Mouse (Mus musculus) heart, embryonic 11.5 days (tissue): ENCODE data around the gene Pfdn5. TPM values are rescaled to one million over a fixed set of nuclear protein-coding genes. Genes with fewer than 3 reads are reported as not detected.

Experiments used
- ATAC-seq: fragments of 200-750 bp; cut with Nextera tagmentation; replicated peaks from 2 replicates; pipeline ENCODE4 v1.8.0; 2017; ENCODE audit warnings: moderate library complexity; ENCODE audit not compliant: insufficient number of reproducible peaks, low FRiP score, low TSS enrichment
- H3K27ac ChIP-seq: fragments of 300-500 bp; sonication (generic); 2 replicates; pipeline ENCODE4 v1.5.1; 2014; ENCODE audit warnings: mild to moderate bottlenecking, low read depth, low read length
- H3K27me3 ChIP-seq: fragments of 300-500 bp; sonication (generic); 2 replicates; pipeline ENCODE4 v1.6.1; 2014; ENCODE audit warnings: mild to moderate bottlenecking, low read length, mixed read lengths; ENCODE audit not compliant: control insufficient read depth, insufficient read depth
- H3K36me3 ChIP-seq: fragments of 300-500 bp; sonication (generic); 2 replicates; pipeline ENCODE4 v1.6.1; 2014; ENCODE audit warnings: mild to moderate bottlenecking, low read length, moderate library complexity, mixed read lengths; ENCODE audit not compliant: control insufficient read depth, insufficient read depth
- H3K4me1 ChIP-seq: fragments of 300-500 bp; sonication (generic); 2 replicates; pipeline ENCODE4 v1.6.1; 2014; ENCODE audit warnings: low read length; ENCODE audit not compliant: control insufficient read depth, insufficient read depth
- H3K4me2 ChIP-seq: fragments of 300-500 bp; sonication (generic); 2 replicates; pipeline ENCODE4 v1.6.1; 2014; ENCODE audit warnings: mild to moderate bottlenecking, moderate library complexity
- H3K4me3 ChIP-seq: fragments of 300-500 bp; sonication (generic); 2 replicates; pipeline ENCODE4 v1.5.1; 2014; ENCODE audit warnings: low read depth, low read length
- H3K9ac ChIP-seq: fragments of 300-500 bp; sonication (generic); 2 replicates; pipeline ENCODE4 v1.6.1; 2014; ENCODE audit warnings: mild to moderate bottlenecking, low read depth, low read length, moderate library complexity
- H3K9me3 ChIP-seq: fragments of 300-500 bp; sonication (generic); replicated peaks from 2 replicates; pipeline ENCODE4 v1.6.1; 2016; ENCODE audit warnings: low read length; ENCODE audit not compliant: control insufficient read depth
- WGBS: fragments of 180-500 bp; shearing (Covaris S2); extraction: QIAGEN DNeasy Blood & Tissue Kit; methylation state at CpG from one replicate; pipeline ENCODE4 v1.1.7; 2014; ENCODE audit not compliant: insufficient replicate concordance; 5-methylcytosine and 5-hydroxymethylcytosine counted together
- polyA plus RNA-seq: library from polyadenylated mRNA; unstranded; fragments of >200 nt; fragmentation: Nextera tagmentation; extraction: Ambion mirVana; gene quantifications from 2 replicates; pipeline ENCODE4 v1.2.1, GENCODE M21; 2014

Pfdn5 gene
- polyA plus RNA-seq, 1 experiment from 2014 or later: 350 TPM

DNA sequence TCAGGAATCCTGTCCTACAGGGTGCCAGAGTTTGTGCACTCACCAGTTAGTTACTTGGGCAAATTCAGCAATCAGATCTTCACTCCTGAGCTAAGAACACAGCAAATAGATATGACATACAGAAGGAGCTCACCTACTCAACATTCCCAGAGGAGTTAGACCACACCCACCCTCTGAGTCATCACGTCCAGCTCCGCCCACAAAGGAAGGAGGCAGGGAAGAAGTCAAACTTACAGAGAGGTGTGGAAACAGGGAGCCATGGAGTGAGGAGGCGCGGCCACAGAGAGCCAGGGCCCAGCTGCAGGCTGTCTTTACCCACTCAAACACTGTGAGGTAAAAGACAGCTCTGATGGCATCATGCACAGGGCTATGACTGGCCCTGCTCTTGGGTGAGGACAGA lies 20.5 kb downstream of the Pfdn5 start:
- WGBS: 66% methylated on average over 4 of the region's 4 CpGs
- Histone ChIP-seq H3K27ac (no peak overlapping the region), H3K9ac (no peak overlapping the region), H3K4me1 (peaks cover 3% of the 10 kb centered on the region), H3K27me3 (no peaks in the 10 kb centered on the region), H3K9me3 (no peaks in the 10 kb centered on the region), H3K4me3 (no peak overlapping the region), H3K4me2 (no peak overlapping the region), H3K36me3 (peaks cover 11% of the 10 kb centered on the region)
- ATAC-seq: no peak

DNA sequence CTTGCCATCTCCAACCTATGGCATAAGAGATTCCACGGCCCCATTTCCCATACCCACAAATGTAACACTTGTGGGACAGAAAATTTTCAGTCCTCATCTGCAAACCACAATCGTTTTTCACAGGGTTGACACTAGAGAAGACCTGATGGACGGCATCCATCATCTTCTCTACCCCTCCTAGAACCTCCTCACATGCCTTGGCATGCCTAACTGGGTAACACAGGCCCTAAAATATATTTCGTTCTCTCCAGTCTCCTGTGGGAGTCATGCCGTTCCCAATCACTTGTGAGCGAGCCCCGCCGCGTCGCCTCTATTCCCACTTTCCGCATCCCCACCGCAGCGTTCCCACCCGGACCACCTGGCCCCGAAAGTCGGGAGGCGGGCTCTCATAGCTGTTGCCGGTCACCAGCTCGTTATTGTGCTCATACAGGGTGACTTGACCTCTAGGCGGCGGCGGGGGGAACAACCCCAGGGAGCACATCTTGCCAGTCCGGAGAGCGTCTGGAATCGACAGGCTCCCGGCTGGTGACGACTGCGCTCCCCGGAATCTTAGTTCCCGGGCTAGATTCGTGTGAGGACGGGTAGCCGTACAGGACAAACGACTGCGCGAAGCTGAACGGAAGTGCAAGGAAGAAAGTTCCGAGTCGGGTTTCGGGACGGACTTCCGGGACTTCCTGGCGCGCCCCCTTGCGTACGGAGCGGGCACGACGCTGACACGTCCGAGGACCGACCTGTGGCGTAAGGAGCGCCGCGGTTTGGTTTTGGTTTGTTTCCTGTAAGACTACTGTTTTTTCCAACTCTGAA lies 24.4 kb downstream of the Pfdn5 start, which contains the start of gene Aaas:
Gene Aaas (minus strand): TSS at position 634 of the 804 bp plus-strand sequence.
- H3K4me2 ChIP-seq: peak within 1 kb of the TSS; percentile 76
- peak within 1 kb of the TSS; percentile 42 for H3K27ac ChIP-seq
- peaks cover 3% of the 10 kb centered on the region for H3K4me1 ChIP-seq
- H3K27me3 ChIP-seq: no peaks in the 10 kb centered on the region; the same call in 1 of the 2 replicates
- H3K9ac ChIP-seq: peak within 1 kb of the TSS; percentile 77
- peaks cover 11% of the 10 kb centered on the region for H3K36me3 ChIP-seq
- ATAC-seq: peak; percentile 75
- H3K4me3 ChIP-seq: peak within 1 kb of the TSS; percentile 67
- WGBS: under 1% methylated on average over 56 of the region's 56 CpGs
- no peaks in the 10 kb centered on the region for H3K9me3 ChIP-seq

DNA sequence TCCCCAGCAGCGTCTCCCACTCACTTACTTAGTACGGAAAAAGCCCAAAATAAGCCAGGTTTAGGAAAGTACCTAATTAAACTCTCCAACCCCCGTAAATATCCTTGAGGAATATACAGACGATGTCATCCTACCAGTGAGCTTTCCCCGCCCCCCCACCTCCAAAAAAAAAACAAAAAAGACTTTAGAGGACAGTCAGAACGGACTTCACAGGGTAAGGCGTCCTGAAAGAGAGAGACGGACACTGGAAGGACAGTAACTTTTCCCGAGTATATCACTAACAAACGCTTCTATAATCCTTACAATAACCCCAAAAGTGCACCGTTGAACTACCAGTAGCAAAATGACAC lies 25.0 kb downstream of the Pfdn5 start:
- no peak for ATAC-seq
- H3K4me1 ChIP-seq: peaks cover 6% of the 10 kb centered on the region
- H3K27ac ChIP-seq: peak overlapping the region; percentile 42; the same call in 1 of the 2 replicates
- H3K4me2 ChIP-seq: peak overlapping the region; percentile 76
- no peaks in the 10 kb centered on the region for H3K9me3 ChIP-seq
- peak overlapping the region; percentile 67 for H3K4me3 ChIP-seq
- H3K9ac ChIP-seq: peak overlapping the region; percentile 77
- H3K27me3 ChIP-seq: peaks cover 2% of the 10 kb centered on the region; the same call in 1 of the 2 replicates
- peaks cover 8% of the 10 kb centered on the region for H3K36me3 ChIP-seq
- 9% methylated on average over 11 of the region's 11 CpGs for WGBS

DNA sequence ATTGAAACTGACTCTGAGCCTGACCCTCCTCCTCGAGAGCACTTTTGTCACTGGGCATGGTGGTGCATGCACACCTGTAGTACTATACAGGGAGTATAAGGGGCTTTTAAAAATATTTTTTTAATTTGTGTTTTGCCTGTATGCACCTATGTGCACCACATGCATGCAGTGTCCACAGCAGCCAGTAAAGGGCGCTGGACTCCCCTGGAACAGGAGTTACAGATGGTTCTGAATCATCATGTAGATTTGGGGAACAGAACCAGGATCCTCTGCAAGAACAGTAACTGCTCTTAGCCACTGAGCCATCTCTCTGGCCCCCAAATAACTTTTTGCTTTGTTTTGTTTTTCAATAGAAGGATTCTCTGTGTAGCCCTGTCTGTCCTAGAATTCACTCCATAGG lies 26.3 kb downstream of the Pfdn5 start:
- WGBS: 56% methylated on average over 2 of the region's 2 CpGs

DNA sequence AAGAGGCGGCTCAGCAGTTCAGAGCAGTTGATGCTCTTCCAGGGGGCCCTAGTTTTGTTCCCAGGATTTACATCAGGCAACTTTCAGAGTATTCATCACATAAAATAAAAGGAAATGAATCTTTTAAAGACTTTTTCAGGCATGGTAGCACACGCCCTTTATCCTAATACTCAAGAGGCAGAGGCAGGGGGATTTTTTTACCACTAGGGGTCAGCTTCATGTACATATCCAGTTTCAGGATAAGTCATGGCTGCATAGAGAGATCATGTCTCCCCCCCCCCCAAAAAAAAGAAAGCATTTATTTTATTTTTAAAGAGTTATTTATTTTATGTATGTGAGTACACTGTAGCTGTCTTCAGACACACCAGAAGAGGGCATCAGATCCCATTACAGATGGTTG lies 28.1 kb downstream of the Pfdn5 start:
- WGBS: 79% methylated on average over 2 of the region's 2 CpGs
- Histone ChIP-seq H3K4me2 (no peak overlapping the region), H3K9me3 (no peaks in the 10 kb centered on the region), H3K36me3 (no peaks in the 10 kb centered on the region), H3K4me3 (no peak overlapping the region), H3K27me3 (peaks cover 30% of the 10 kb centered on the region), H3K9ac (no peak overlapping the region), H3K27ac (no peak overlapping the region), H3K4me1 (peaks cover 22% of the 10 kb centered on the region)
- ATAC-seq: no peak

More for the DNA sequence above, 26.3 kb downstream of the Pfdn5 start:
- Histone ChIP-seq H3K27ac (no peak overlapping the region), H3K4me2 (no peak overlapping the region), H3K27me3 (peaks cover 12% of the 10 kb centered on the region), H3K9me3 (no peaks in the 10 kb centered on the region), H3K36me3 (peaks cover 3% of the 10 kb centered on the region; the same call in 1 of the 2 replicates), H3K9ac (no peak overlapping the region), H3K4me3 (no peak overlapping the region), H3K4me1 (peaks cover 10% of the 10 kb centered on the region)
- no peak for ATAC-seq

DNA sequence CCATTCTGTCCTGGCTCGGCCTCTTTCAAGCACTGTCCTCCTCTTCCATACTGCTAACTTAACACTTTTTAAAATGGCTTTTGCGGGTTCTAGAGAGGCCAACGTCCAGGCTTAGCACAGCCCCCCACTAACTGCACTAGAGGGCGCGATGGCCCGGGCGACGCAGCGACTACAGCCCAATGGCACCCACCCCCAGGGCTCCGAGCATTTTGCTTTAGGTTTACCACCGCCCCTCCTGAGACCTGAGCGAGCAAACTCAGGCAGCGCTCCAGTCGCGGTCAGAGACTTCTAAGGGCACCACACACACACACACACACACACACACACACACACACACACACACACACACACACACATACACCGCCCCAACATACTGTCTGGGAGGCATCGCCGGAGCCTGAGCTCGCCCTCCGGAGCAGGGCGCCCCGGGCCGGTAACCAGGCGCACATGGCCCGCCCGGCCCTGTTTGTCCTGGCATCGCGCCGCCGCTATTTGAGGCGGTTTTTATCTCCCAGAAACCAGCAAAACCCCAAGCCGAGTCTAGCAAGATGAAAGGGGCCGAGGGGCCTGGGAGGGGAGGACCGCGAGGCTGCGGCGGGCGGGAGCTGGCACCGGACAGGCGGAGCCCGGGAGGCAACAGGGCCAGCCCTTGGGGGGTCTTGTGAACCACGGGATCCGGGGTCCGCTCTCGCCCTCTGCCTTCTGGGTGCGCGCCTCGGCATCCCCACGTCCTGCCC lies 29.4 kb downstream of the Pfdn5 start:
- Histone ChIP-seq H3K27me3 (peaks cover 43% of the 10 kb centered on the region), H3K4me1 (peaks cover 20% of the 10 kb centered on the region), H3K9me3 (no peaks in the 10 kb centered on the region), H3K36me3 (no peaks in the 10 kb centered on the region), H3K9ac (peak overlapping the region; percentile 63), H3K4me2 (peak overlapping the region; percentile 86), H3K4me3 (peak overlapping the region; percentile 45), H3K27ac (peak overlapping the region; percentile 74)
- under 1% methylated on average over 40 of the region's 49 CpGs for WGBS
- ATAC-seq: peak; percentile 27; the same call in 1 of the 2 replicates

DNA sequence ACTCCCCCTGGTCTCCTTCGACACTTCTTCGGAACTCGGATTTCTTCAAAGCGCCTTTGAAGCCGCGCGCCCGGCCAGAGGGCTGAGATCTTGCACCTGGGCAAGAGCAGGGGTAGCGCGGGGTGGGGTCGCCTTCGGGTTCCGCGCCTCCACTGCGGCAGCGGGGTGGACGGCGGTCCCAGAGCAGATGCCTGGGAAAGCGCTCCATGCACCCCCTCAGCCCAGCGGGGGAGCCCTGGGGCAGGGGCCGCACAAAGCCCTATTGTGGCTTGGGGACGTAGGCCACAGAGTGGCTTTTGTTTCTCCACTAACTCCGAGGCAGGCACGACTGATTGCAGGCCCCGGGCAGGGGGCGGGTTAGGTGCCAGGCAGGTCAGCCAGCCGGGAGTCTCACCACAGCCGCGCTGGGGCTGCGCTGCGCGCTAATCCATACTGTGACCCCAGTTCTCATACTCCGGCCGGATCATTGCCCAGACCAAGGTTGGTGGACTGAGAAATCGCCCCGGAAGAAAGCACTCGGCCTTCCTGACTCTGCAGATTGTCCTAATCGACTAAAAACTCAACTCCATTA lies 30.0 kb downstream of the Pfdn5 start:
- H3K9me3 ChIP-seq: no peaks in the 10 kb centered on the region
- peak overlapping the region; percentile 45 for H3K4me3 ChIP-seq
- H3K4me2 ChIP-seq: peak overlapping the region; percentile 86
- peak overlapping the region; percentile 63 for H3K9ac ChIP-seq
- H3K4me1 ChIP-seq: peaks cover 20% of the 10 kb centered on the region
- under 1% methylated on average over 38 of the region's 38 CpGs for WGBS
- ATAC-seq: no peak
- H3K27me3 ChIP-seq: peaks cover 44% of the 10 kb centered on the region
- H3K36me3 ChIP-seq: no peaks in the 10 kb centered on the region
- peak overlapping the region; percentile 74 for H3K27ac ChIP-seq

DNA sequence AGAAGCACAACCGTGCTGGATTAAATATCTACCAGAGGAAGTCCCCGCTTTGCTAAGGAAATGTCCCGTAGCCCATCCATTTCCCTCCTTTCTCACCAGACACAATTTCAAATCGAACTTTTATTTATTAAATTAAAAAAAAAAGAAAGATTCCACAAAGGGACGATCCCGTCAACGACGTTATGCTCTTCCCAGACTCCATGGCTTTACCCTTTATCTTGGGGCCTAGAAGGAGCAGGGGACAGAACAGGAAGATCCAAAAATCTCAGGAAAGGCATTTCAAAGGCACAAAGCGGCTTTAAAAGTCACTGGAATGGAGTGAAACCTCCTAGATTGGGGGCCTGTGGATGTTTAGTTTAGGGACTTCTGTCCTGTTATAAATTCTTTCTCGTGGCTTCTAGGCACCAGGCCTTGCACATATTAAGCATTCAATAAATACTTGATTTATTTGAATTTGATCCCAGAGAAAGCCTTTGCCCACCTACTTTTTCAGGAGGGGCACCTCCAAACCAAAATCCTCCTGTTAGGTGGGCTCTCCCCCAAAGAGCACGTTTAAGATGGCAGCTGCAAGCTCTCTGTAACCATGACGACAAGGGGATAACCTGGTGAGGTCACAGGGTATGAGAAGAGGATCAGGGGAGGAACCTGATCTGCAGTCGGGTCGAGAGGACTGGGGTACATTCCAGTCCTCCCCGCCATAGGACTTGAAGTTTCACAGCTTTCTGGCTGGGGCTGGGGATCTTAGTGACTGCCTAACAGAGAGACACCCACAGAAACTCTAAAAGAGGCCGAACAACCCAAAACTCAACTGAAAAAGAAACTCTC lies 30.8 kb downstream of the Pfdn5 start:
- Histone ChIP-seq H3K4me2 (peak overlapping the region; percentile 86), H3K9ac (peak overlapping the region; percentile 63), H3K4me1 (peaks cover 20% of the 10 kb centered on the region), H3K36me3 (no peaks in the 10 kb centered on the region), H3K9me3 (no peaks in the 10 kb centered on the region), H3K27me3 (peaks cover 44% of the 10 kb centered on the region), H3K4me3 (peak overlapping the region; percentile 45), H3K27ac (peak overlapping the region; percentile 74)
- no peak for ATAC-seq
- WGBS: 26% methylated on average over 16 of the region's 16 CpGs
